ENCODE assay signal across 8 mouse cellular contexts in genomic region chr17:26941031-26941789, GRCm38 (mm10). TPM values are rescaled to one million over a fixed set of nuclear protein-coding genes. Genes with fewer than 3 reads are reported as not detected.
DNase-seq lines count a peak whose midpoint lies in the region; ATAC-seq and TF ChIP-seq lines count a peak whose summit lies in the region.

Gene Syngap1, plus strand, starts transcription at chr17:26941253.

- no peak for ATAC-seq in heart, embryonic 13.5 days (ENCODE audit: extremely low read depth, insufficient number of reproducible peaks, low FRiP score, low TSS enrichment)
- peak; percentile 3; the same call in 1 of the 2 replicates for ATAC-seq in midbrain, embryonic 15.5 days (replicated peaks)
- no peak for ATAC-seq in erythroid progenitor cell, adult 5-6 weeks (replicated peaks; ENCODE audit: low FRiP score, poor library complexity, severe bottlenecking)

- no peaks in the 10 kb centered on the region for H3K27me3 ChIP-seq in heart, adult 2 months (ENCODE audit: control insufficient read depth, insufficient read depth, low read length)
- 0 out of 2 replicates have a peak, but pooled peaks cover 3% of the 10 kb centered on the region for H3K27me3 ChIP-seq in heart, embryonic 13.5 days (replicated peaks)
- H3K27me3 ChIP-seq in midbrain, embryonic 15.5 days (replicated peaks): no peaks in the 10 kb centered on the region

- H3K79me2 ChIP-seq in heart, adult 2 months (replicated peaks; ENCODE audit: control insufficient read depth, insufficient read depth, low read length): no peaks in the 10 kb centered on the region

- H3K4me2 ChIP-seq in heart, embryonic 13.5 days: peak within 1 kb of the TSS; percentile 99
- H3K4me2 ChIP-seq in midbrain, embryonic 15.5 days: peak within 1 kb of the TSS; percentile 98

- 8% methylated on average over 20 of the region's 24 CpGs for WGBS in heart, adult 2 months
- 3% methylated on average over 19 of the region's 24 CpGs for WGBS in heart, embryonic 13.5 days
- WGBS in midbrain, embryonic 15.5 days: 2% methylated on average over 18 of the region's 24 CpGs

- in situ Hi-C loops in ES-E14 (cut with MboI; ENCODE audit: low sequenced_read_pairs in 2 of 2, unreplicated experiment in 2 of 2): no loop called here

- H3K36me3 ChIP-seq in heart, adult 2 months (ENCODE audit: control insufficient read depth, insufficient read depth, low read length): no peaks in the 10 kb centered on the region
- peaks cover 14% of the 10 kb centered on the region; the same call in 1 of the 2 replicates for H3K36me3 ChIP-seq in ES-E14 (ENCODE audit: control insufficient read depth, insufficient read depth, low read length, poor library complexity, severe bottlenecking)
- H3K36me3 ChIP-seq in heart, embryonic 13.5 days: peaks cover 14% of the 10 kb centered on the region
- no peaks in the 10 kb centered on the region for H3K36me3 ChIP-seq in midbrain, embryonic 15.5 days (replicated peaks)

- intact Hi-C loops in heart, adult 2 months (cut with DNase I): no loop called here

- peak within 1 kb of the TSS; percentile 69 for H3K4me3 ChIP-seq in heart, adult 2 months
- H3K4me3 ChIP-seq in ES-E14 (ENCODE audit: insufficient read depth in 1 of 2, low read depth in 1 of 2, low read length in 2 of 2, poor library complexity in 1 of 2, severe bottlenecking in 1 of 2): peak within 1 kb of the TSS; percentile 75 to 76
- H3K4me3 ChIP-seq in heart, embryonic 13.5 days: peak within 1 kb of the TSS; percentile 73
- peak within 1 kb of the TSS; percentile 81 for H3K4me3 ChIP-seq in midbrain, embryonic 15.5 days

- H3K4me1 ChIP-seq in heart, adult 2 months (ENCODE audit: control insufficient read depth, insufficient read depth, low read length): peaks cover 5% of the 10 kb centered on the region
- peaks cover 2 to 17% of the 10 kb centered on the region in 2 experiments; a peak in 3 of 4 replicates for H3K4me1 ChIP-seq in ES-E14 (ENCODE audit: control insufficient read depth in 2 of 2, insufficient read depth in 2 of 2, low read length in 2 of 2, poor library complexity in 1 of 2)
- peaks cover 51% of the 10 kb centered on the region for H3K4me1 ChIP-seq in heart, embryonic 13.5 days
- H3K4me1 ChIP-seq in midbrain, embryonic 15.5 days: peaks cover 63% of the 10 kb centered on the region

- peak within 1 kb of the TSS; percentile 94 for H3K27ac ChIP-seq in heart, adult 2 months
- peak within 1 kb of the TSS; percentile 72 for H3K27ac ChIP-seq in ES-E14 (ENCODE audit: insufficient read depth, low read depth, low read length, poor library complexity, severe bottlenecking)
- H3K27ac ChIP-seq in heart, embryonic 13.5 days (replicated peaks): peak within 1 kb of the TSS; percentile 98
- peak within 1 kb of the TSS; percentile 94 for H3K27ac ChIP-seq in midbrain, embryonic 15.5 days

- DNase-seq in heart, adult 2 months: no peak
- no peak for DNase-seq in heart, adult 9 months (ENCODE audit: low spot score in 2 of 2)
- DNase-seq in ES-E14 (ENCODE audit: low read depth, low spot score): no peak
- DNase-seq in cerebellum, adult 9-11 months: peak; percentile 79
- no peak for DNase-seq in left cerebral cortex, adult 8-10 months (ENCODE audit: low spot score in 2 of 2)

- no peak for TF ChIP-seq POLR2A in heart, adult 2 months (IDR thresholded peaks at IDR 0.05; ENCODE audit: insufficient read depth, low read depth, low read length)

- no peak for TF ChIP-seq CTCF in heart, adult 2 months (IDR thresholded peaks at IDR 0.05)

- H3K9ac ChIP-seq in heart, adult 2 months (ENCODE audit: low read depth, low read length): peak within 1 kb of the TSS; percentile 93; the same call in 1 of the 2 replicates
- H3K9ac ChIP-seq in ES-E14 (ENCODE audit: insufficient read depth, low read depth, low read length, poor library complexity, severe bottlenecking): peak within 1 kb of the TSS; percentile 75
- peak within 1 kb of the TSS; percentile 88 for H3K9ac ChIP-seq in heart, embryonic 13.5 days
- peak within 1 kb of the TSS; percentile 63 for H3K9ac ChIP-seq in midbrain, embryonic 15.5 days

- no peaks in the 10 kb centered on the region for H3K9me3 ChIP-seq in ES-E14 (ENCODE audit: control insufficient read depth, insufficient read depth, low read depth, low read length)
- no peaks in the 10 kb centered on the region for H3K9me3 ChIP-seq in heart, embryonic 13.5 days
- no peaks in the 10 kb centered on the region for H3K9me3 ChIP-seq in midbrain, embryonic 15.5 days

- no peak for TF ChIP-seq EP300 in heart, adult 2 months (IDR thresholded peaks at IDR 0.05; ENCODE audit: insufficient read depth, low read depth, low read length)

TF ChIP-seq in ES-E14, 5 proteins besides CTCF, POLR2A, EP300 and RAD21:
- TF ChIP-seq CHD2 (IDR thresholded peaks at IDR 0.05; ENCODE audit: low read depth, low read length): no peak
- no peak for TF ChIP-seq HCFC1 (IDR thresholded peaks at IDR 0.05; ENCODE audit: borderline replicate concordance, insufficient read depth, low read length)
- no peak for TF ChIP-seq ZC3H11A (IDR thresholded peaks at IDR 0.05; ENCODE audit: borderline replicate concordance, low read depth, low read length)
- TF ChIP-seq MAFK (IDR thresholded peaks at IDR 0.05; ENCODE audit: insufficient read depth, low read depth, low read length): no peak
- TF ChIP-seq ZNF384 (IDR thresholded peaks at IDR 0.05; ENCODE audit: low read depth, low read length): no peak
TF ChIP-seq in ES-E14: peak in this region for 0.

RNA-seq across cellular contexts. Expression of gene Syngap1, which starts in this region (rescaled TPM):
- 1 to 10 TPM; 4.1 to 4.2 TPM for total RNA-seq in heart, adult 2 months (2021)
- 6.7 and 9.0 TPM in 2 replicates for polyA plus RNA-seq in heart, adult 2 months (2012; rRNA removed)
- total RNA-seq in ES-E14 (2012; rRNA removed): 6.6 and 10.3 TPM in 2 replicates
- 1.3 and 2.0 TPM in 2 replicates for polyA plus RNA-seq in heart, embryonic 13.5 days (2015; fragmentation: Nextera tagmentation; extraction: Ambion mirVana)
- total RNA-seq in left cerebral cortex, adult 8-10 months (2022): 100 to 1,000 TPM; 329 to 367 (median 348) TPM
- polyA plus RNA-seq in midbrain, embryonic 15.5 days (2015; fragmentation: Nextera tagmentation; extraction: Ambion mirVana): 6.0 and 7.3 TPM in 2 replicates
- total RNA-seq in erythroid progenitor cell, adult 5-6 weeks (2015; ENCODE audit: low replicate concordance): 3.8 and 4.3 TPM in 2 replicates
- 11.7 and 14.4 TPM in 2 replicates for total RNA-seq in erythroid progenitor cell, adult 5-6 weeks (2017; ENCODE audit: low replicate concordance)

Comparison
In these comparisons a context has a peak if more than half of its experiments do, and no peak if none do; other contexts are left out.
1. RNA of gene Syngap1 (total RNA-seq): 329 to 367 TPM in left cerebral cortex, adult 8-10 months; 3.8 to 14.4 TPM in erythroid progenitor cell, adult 5-6 weeks, 6.6 to 10.3 TPM in ES-E14 and 4.1 to 4.2 TPM in heart, adult 2 months; every median in the first group is over 10 times any median in the second.
2. Peak in every context shown above with its lines, with median percentiles within 50 percentile points of each other: H3K27ac ChIP-seq, H3K4me3 ChIP-seq and H3K9ac ChIP-seq.